Mouse (Mus musculus): ENCODE results near the gene Sclt1.

DNA sequence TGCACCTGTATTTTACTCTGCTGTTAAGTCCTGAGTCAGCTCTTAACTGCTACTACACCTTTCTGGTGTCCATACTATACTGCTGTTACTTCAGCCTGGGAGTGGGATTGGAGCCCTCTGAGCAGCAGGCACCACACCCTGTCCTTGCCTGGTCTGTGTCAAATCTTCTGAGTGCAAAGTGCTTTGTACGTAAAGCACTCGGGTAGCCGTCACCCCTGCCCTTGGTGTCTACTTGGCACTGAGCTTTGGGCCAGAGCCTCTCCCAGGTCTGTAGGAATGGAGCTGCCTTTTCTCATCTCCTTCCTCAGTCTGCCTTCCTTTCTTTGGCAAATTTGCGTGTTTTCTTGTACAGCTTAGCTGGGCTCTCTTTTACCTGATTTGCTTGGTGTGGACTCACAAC lies 152.3 kb downstream of the Sclt1 start:
- TF ChIP-seq POLR2A (IDR thresholded peaks at IDR 0.05; ENCODE audit: borderline replicate concordance, low read depth, low read length) (no peak), CTCF (IDR thresholded peaks at IDR 0.05; ENCODE audit: low read depth, low read length) (no peak)

Measured in bone marrow macrophage, adult 2 months (primary cell).